Mouse (Mus musculus) heart, postnatal 0 days (tissue): Measurements from ENCODE around the gene Oprd1.

Experiments
- CTCF ChIP-seq: IDR thresholded peaks from 2 replicates; pipeline ENCODE4 v1.5.1; 2016; ENCODE audit warnings: antibody characterized with exemption, control low read depth, low read depth
- EP300 ChIP-seq: IDR thresholded peaks from 2 replicates; pipeline ENCODE4 v1.6.1; 2016; ENCODE audit warnings: antibody characterized with exemption, low read depth

DNA sequence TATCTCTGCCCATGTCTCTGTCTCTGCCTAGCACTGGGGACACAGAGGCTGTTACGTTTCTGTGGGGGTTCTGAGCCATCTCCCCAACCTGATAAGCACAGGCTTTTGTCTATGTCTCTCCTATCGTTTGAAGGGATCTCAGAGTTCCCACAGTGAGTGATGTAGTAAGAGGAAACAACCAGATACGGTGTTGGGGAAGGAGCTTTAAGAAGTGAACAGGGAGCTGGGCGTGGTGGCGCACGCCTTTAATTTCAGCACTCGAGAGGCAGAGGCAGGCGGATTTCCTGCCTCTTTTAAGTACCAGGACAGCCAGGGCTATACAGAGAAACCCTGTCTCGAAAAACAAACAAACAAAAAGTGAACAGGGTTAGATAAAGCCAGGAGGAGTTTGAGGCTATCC is 13.2 kb downstream of the Oprd1 start:
- TF ChIP-seq CTCF (no peak), EP300 (no peak)
